Mouse (Mus musculus) intestine, embryonic 15.5 days (tissue): ENCODE measurements around the gene Ffar2. TPM values are rescaled to one million over a fixed set of nuclear protein-coding genes. Genes with fewer than 3 reads are reported as not detected.

ENCODE experiments used
- ATAC-seq: fragments of 200-750 bp; cut with Nextera tagmentation; 2 replicates; pipeline ENCODE4 v1.8.0; 2017; ENCODE audit warnings: moderate TSS enrichment, moderate library complexity
- H3K27ac ChIP-seq: fragments of 300-500 bp; sonication (generic); 2 replicates; pipeline ENCODE4 v1.5.1; 2015; ENCODE audit warnings: mild to moderate bottlenecking, inconsistent platforms
- H3K27me3 ChIP-seq: fragments of 300-500 bp; sonication (generic); replicated peaks from 2 replicates; pipeline ENCODE4 v1.6.1; 2015; ENCODE audit warnings: inconsistent platforms
- H3K36me3 ChIP-seq: fragments of 300-500 bp; sonication (generic); 2 replicates; pipeline ENCODE4 v1.6.1; 2015; ENCODE audit warnings: inconsistent platforms
- H3K4me1 ChIP-seq: fragments of 300-500 bp; sonication (generic); replicated peaks from 2 replicates; pipeline ENCODE4 v1.6.1; 2015; ENCODE audit warnings: inconsistent platforms
- H3K4me2 ChIP-seq: fragments of 300-500 bp; sonication (generic); replicated peaks from 2 replicates; pipeline ENCODE4 v1.6.1; 2015; ENCODE audit warnings: mild to moderate bottlenecking, inconsistent platforms
- H3K4me3 ChIP-seq: fragments of 300-500 bp; sonication (generic); replicated peaks from 2 replicates; pipeline ENCODE4 v1.5.1; 2015; ENCODE audit warnings: inconsistent platforms
- H3K9ac ChIP-seq: fragments of 300-500 bp; sonication (generic); 2 replicates; pipeline ENCODE4 v1.6.1; 2015; ENCODE audit warnings: inconsistent platforms
- H3K9me3 ChIP-seq: fragments of 300-500 bp; sonication (generic); 2 replicates; pipeline ENCODE4 v1.6.1; 2016; ENCODE audit warnings: inconsistent platforms
- WGBS: fragments of 180-500 bp; shearing (Covaris S2); methylation state at CpG from one replicate; pipeline ENCODE4 v1.1.7; 2015; 5-methylcytosine and 5-hydroxymethylcytosine counted together
- polyA plus RNA-seq: library from polyadenylated mRNA; unstranded; fragments of >200 nt; fragmentation: Nextera tagmentation; extraction: Ambion mirVana; gene quantifications from 2 replicates; pipeline ENCODE4 v1.2.1, GENCODE M21; 2015

Ffar2 gene
- polyA plus RNA-seq: 10.9 and 15.5 TPM in 2 replicates

DNA sequence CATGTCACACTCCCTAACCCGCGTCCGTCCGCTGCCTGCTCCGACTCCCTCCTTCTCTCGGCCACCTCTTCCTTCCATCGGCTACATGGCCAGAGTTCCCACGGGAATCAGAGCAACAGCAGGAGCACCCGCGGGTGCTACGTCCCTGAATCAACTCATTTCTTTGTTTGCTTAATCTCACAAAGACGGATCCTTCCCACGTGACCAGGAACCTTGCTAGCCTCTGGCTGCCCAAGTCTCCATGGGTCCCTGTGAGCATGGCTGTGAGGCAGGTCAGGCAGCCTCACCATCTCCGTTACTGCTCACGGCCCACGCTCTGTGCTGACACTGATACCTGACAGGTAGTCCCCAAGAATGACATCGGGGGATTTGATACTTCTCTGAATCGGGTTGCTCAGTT, at the start of gene Ffar2:
Gene Ffar2 (minus strand): TSS at position 101 of the 400 bp plus-strand sequence.
- 82% methylated on average over 18 of the region's 18 CpGs for WGBS
- ATAC-seq: peak; percentile 29
- Histone ChIP-seq H3K27ac (no peak within 1 kb of the TSS), H3K27me3 (no peaks in the 10 kb centered on the region), H3K9ac (no peak within 1 kb of the TSS), H3K4me3 (no peak within 1 kb of the TSS), H3K36me3 (no peaks in the 10 kb centered on the region), H3K4me1 (0 out of 2 replicates have a peak, but pooled peaks cover 3% of the 10 kb centered on the region), H3K9me3 (no peaks in the 10 kb centered on the region), H3K4me2 (no peak within 1 kb of the TSS)

GRCm38 (mm10) chr7:30873083-30873482, 49.5 kb upstream of the Ffar2 start:
- no peak overlapping the region for H3K4me3 ChIP-seq

DNA sequence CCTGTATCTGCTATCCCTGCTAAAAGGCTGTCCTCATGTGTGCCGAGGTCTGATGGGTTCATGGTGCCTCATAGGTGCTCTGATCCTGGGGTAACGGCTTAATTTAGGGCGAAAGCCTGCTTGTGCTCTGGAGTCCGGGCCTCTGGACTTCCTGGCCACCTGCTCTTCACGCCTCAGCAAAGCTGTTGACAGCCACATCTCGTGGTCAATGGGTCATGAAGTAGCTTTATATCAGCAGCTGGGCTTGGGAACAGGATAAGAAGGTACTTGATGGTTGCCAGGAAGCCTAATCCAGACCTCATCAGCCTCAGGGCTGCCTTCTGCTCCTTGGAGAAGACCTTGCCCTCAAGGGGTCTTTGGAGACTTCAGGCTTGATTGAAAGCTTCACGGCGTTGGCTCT, 39.8 kb upstream of the Ffar2 start:
- no peaks in the 10 kb centered on the region for H3K9me3 ChIP-seq
- H3K4me1 ChIP-seq: no peaks in the 10 kb centered on the region
- H3K4me3 ChIP-seq: no peak overlapping the region
- H3K9ac ChIP-seq: no peak overlapping the region
- no peaks in the 10 kb centered on the region for H3K36me3 ChIP-seq
- 68% methylated on average over 8 of the region's 8 CpGs for WGBS
- ATAC-seq: no peak
- H3K4me2 ChIP-seq: no peak overlapping the region
- no peaks in the 10 kb centered on the region for H3K27me3 ChIP-seq
- H3K27ac ChIP-seq: no peak overlapping the region

More at GRCm38 (mm10) chr7:30873083-30873482, 49.5 kb upstream of the Ffar2 start:
- 19% methylated on average over 15 of the region's 15 CpGs for WGBS
- Histone ChIP-seq H3K27me3 (no peaks in the 10 kb centered on the region), H3K27ac (no peak overlapping the region), H3K4me2 (peak overlapping the region; percentile 47), H3K9ac (no peak overlapping the region), H3K9me3 (no peaks in the 10 kb centered on the region), H3K36me3 (no peaks in the 10 kb centered on the region), H3K4me1 (no peaks in the 10 kb centered on the region)
- peak; percentile 56 for ATAC-seq

DNA sequence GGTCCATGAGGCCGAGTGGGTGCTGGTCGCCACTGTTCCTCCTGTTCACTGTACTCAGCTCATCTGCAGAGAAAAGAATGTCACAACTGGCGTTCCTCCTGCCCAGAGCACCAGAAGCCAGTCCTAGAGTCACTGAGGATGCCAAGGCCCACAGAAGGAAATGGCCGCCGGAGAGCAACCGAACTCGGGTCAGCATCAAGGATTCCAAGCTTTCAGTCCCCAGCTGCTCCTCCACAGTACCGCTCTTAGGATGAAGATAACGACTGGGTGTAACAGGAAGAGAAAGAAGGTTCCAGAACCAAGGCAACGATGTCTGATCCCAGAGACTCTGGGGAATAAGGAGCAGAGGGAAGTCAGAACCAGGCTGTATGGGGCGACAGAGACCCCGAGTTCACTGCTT, 37.9 kb upstream of the Ffar2 start, which contains the start of gene Ffar1:
Gene Ffar1 (minus strand): TSS at position 101 of the 400 bp plus-strand sequence.
- H3K36me3 ChIP-seq: no peaks in the 10 kb centered on the region
- H3K4me3 ChIP-seq: no peak within 1 kb of the TSS
- ATAC-seq: no peak
- WGBS: 84% methylated on average over 12 of the region's 12 CpGs
- H3K9me3 ChIP-seq: no peaks in the 10 kb centered on the region
- H3K4me2 ChIP-seq: no peak within 1 kb of the TSS
- no peak within 1 kb of the TSS for H3K27ac ChIP-seq
- H3K27me3 ChIP-seq: no peaks in the 10 kb centered on the region
- no peaks in the 10 kb centered on the region for H3K4me1 ChIP-seq
- no peak within 1 kb of the TSS for H3K9ac ChIP-seq

- H3K36me3 ChIP-seq: no peaks in the 10 kb centered on the region
- H3K27ac ChIP-seq: no peak overlapping the region
- H3K9me3 ChIP-seq: no peaks in the 10 kb centered on the region
- H3K27me3 ChIP-seq: no peaks in the 10 kb centered on the region; the same call in 1 of the 2 replicates
- peak overlapping the region; percentile 51 for H3K4me2 ChIP-seq
- WGBS: 12% methylated on average over 15 of the region's 16 CpGs
- peak overlapping the region; percentile 12; the same call in 1 of the 2 replicates for H3K4me3 ChIP-seq
- no peak overlapping the region for H3K9ac ChIP-seq
- H3K4me1 ChIP-seq: no peaks in the 10 kb centered on the region
- ATAC-seq: peak; percentile 73
These were observed 36.2 kb upstream of the Ffar2 start for GRCm38 (mm10) chr7:30859635-30860402.

GRCm38 (mm10) chr7:30859290-30859634, 35.7 kb upstream of the Ffar2 start:
- Histone ChIP-seq H3K27me3 (no peaks in the 10 kb centered on the region; the same call in 1 of the 2 replicates), H3K4me2 (no peak overlapping the region), H3K9me3 (no peaks in the 10 kb centered on the region), H3K9ac (no peak overlapping the region), H3K4me1 (no peaks in the 10 kb centered on the region), H3K36me3 (no peaks in the 10 kb centered on the region), H3K4me3 (no peak overlapping the region), H3K27ac (no peak overlapping the region)
- peak; percentile 66 for ATAC-seq

- WGBS: 80% methylated on average over 1 of the region's 1 CpGs
- Histone ChIP-seq H3K9me3 (no peaks in the 10 kb centered on the region), H3K4me1 (no peaks in the 10 kb centered on the region), H3K9ac (no peak overlapping the region), H3K27ac (no peak overlapping the region), H3K4me2 (no peak overlapping the region), H3K27me3 (no peaks in the 10 kb centered on the region; the same call in 1 of the 2 replicates), H3K36me3 (no peaks in the 10 kb centered on the region), H3K4me3 (no peak overlapping the region)
- ATAC-seq: no peak
These were observed 34.2 kb upstream of the Ffar2 start for GRCm38 (mm10) chr7:30857746-30858145.

DNA sequence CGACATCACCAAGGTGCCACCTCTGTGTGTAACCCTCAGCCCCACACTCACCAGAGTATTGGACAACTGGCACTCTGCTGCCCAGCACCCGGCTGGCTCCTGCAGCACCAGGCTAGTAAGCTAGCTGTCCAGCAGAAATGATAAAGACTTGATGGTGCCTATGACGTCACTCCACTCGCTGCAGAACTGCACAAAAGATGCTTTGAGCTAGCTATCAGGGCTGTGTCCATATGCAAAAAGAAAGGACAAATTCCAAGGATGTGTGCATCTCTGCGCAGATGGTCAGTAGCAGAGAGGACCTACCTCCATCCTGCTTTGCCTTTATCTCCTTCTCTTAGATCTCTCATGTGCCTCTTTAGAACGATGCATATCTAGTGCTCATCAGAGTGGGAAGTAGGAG, 32.5 kb upstream of the Ffar2 start, which contains the start of gene Ffar3:
Gene Ffar3 (minus strand): TSS at position 101 of the 400 bp plus-strand sequence.
- 69% methylated on average over 6 of the region's 6 CpGs for WGBS
- no peak within 1 kb of the TSS for H3K27ac ChIP-seq
- H3K4me2 ChIP-seq: no peak within 1 kb of the TSS
- H3K9ac ChIP-seq: no peak within 1 kb of the TSS
- ATAC-seq: no peak
- H3K4me3 ChIP-seq: no peak within 1 kb of the TSS
- peaks cover 4% of the 10 kb centered on the region; the same call in 1 of the 2 replicates for H3K4me1 ChIP-seq
- no peaks in the 10 kb centered on the region for H3K9me3 ChIP-seq
- H3K36me3 ChIP-seq: no peaks in the 10 kb centered on the region
- no peaks in the 10 kb centered on the region; the same call in 1 of the 2 replicates for H3K27me3 ChIP-seq

DNA sequence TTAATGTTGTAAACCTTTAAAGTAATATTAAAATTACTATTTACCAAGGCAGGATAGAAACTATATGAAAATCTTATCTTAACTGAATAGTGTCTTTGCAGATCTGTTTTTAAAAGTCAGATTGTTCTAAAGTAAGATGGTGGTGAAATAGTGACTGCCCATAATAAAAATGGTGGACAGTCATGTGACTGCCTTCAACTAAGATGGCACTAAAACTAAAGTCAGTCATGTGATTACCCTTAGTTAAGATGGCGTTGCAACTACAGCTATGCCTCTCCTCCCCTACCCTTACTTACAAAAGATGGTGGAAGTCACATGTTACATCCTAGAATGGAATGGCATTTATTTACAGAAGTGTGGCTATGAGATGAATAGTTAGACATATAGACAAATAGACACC, 27.8 kb upstream of the Ffar2 start:
- Histone ChIP-seq H3K36me3 (no peaks in the 10 kb centered on the region), H3K4me2 (no peak overlapping the region), H3K4me1 (peaks cover 8% of the 10 kb centered on the region), H3K4me3 (no peak overlapping the region), H3K9ac (no peak overlapping the region), H3K9me3 (no peaks in the 10 kb centered on the region), H3K27me3 (no peaks in the 10 kb centered on the region; the same call in 1 of the 2 replicates), H3K27ac (no peak overlapping the region)
- no peak for ATAC-seq
- 71% methylated on average over 1 of the region's 1 CpGs for WGBS

DNA sequence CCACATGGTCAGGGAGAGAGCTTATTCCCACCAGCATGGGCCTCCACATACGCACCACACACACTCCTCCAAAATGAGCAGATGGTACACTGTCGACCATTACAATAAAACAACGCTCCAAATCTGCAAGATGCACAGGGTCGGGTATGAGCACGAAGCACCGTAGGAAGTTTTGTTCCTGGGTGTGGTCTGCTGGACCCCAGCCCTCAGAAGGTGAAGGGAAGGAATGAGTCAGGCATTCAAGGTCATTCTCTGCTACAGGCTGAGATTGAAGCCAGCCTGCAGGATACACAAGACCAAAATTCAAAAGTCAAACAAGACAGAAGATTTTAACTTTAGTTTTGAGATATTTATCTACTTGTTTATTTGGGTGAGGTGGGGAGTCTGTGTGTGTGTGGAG, 24.4 kb upstream of the Ffar2 start:
- WGBS: 66% methylated on average over 6 of the region's 6 CpGs
- no peak for ATAC-seq
- H3K27ac ChIP-seq: 0 out of 2 replicates have a peak overlapping the region, but pooled peaks have one; percentile 17
- H3K9ac ChIP-seq: no peak overlapping the region
- no peak overlapping the region for H3K4me2 ChIP-seq
- H3K4me1 ChIP-seq: peaks cover 8% of the 10 kb centered on the region
- H3K9me3 ChIP-seq: no peaks in the 10 kb centered on the region
- H3K4me3 ChIP-seq: no peak overlapping the region
- no peaks in the 10 kb centered on the region for H3K36me3 ChIP-seq
- no peaks in the 10 kb centered on the region for H3K27me3 ChIP-seq

GRCm38 (mm10) chr7:30847386-30847785, 23.8 kb upstream of the Ffar2 start:
- WGBS: 55% methylated on average over 5 of the region's 5 CpGs
- Histone ChIP-seq H3K9me3 (no peaks in the 10 kb centered on the region), H3K36me3 (no peaks in the 10 kb centered on the region), H3K27ac (0 out of 2 replicates have a peak overlapping the region, but pooled peaks have one; percentile 17), H3K9ac (no peak overlapping the region), H3K4me2 (no peak overlapping the region), H3K4me3 (no peak overlapping the region), H3K27me3 (no peaks in the 10 kb centered on the region), H3K4me1 (peaks cover 8% of the 10 kb centered on the region)
- ATAC-seq: peak; percentile 27; the same call in 1 of the 2 replicates

DNA sequence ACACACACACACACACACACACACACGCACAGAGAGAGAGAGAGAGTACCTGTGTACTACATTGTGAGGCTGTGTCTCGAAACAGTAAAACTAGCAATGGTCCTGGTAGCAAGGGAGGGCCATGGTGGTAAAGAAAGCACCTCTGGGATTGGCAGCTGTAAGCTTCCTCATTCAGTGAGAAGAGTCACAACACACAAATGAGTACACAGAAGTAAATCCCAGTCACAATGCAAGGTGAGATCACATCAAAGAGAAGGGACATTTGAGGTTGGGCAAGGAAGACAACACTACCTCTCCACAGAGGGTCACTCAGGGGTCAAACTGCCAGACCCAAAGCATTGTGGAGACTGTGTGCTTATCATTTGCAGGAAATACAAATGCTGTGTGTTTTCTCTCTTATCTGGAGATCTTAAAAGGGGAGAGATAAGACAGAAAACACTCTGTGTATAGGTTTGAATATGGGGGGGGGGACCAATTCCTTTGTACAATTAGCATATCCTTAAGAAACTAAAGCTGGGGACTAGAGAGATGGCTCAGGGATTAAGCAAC, 23.0 kb upstream of the Ffar2 start:
- Histone ChIP-seq H3K9me3 (no peaks in the 10 kb centered on the region), H3K9ac (no peak overlapping the region), H3K27ac (no peak overlapping the region), H3K27me3 (no peaks in the 10 kb centered on the region), H3K36me3 (no peaks in the 10 kb centered on the region), H3K4me1 (peaks cover 3% of the 10 kb centered on the region), H3K4me3 (no peak overlapping the region), H3K4me2 (no peak overlapping the region)
- 28% methylated on average over 2 of the region's 2 CpGs for WGBS
- 0 out of 2 replicates have a peak, but pooled peaks have one; percentile 14 for ATAC-seq
